Mouse (Mus musculus) forebrain, embryonic 15.5 days (tissue): ENCODE measurements around the gene Spag6. TPM values are rescaled to one million over a fixed set of nuclear protein-coding genes. Genes with fewer than 3 reads are reported as not detected.

Experiments
- ATAC-seq: fragments of 200-750 bp; cut with Nextera tagmentation; replicated peaks from 2 replicates; pipeline ENCODE4 v1.8.0; 2017; ENCODE audit warnings: mild to moderate bottlenecking, moderate TSS enrichment, moderate library complexity
- H3K27ac ChIP-seq: fragments of 300-500 bp; sonication (generic); replicated peaks from 2 replicates; pipeline ENCODE4 v1.5.1; 2015; ENCODE audit warnings: mild to moderate bottlenecking, inconsistent platforms
- H3K27me3 ChIP-seq: fragments of 300-500 bp; sonication (generic); 2 replicates; pipeline ENCODE4 v1.6.1; 2015; ENCODE audit warnings: inconsistent platforms
- H3K36me3 ChIP-seq: fragments of 300-500 bp; sonication (generic); 2 replicates; pipeline ENCODE4 v1.6.1; 2015; ENCODE audit warnings: mild to moderate bottlenecking, inconsistent platforms
- H3K4me1 ChIP-seq: fragments of 300-500 bp; sonication (generic); 2 replicates; pipeline ENCODE4 v1.6.1; 2015; ENCODE audit warnings: inconsistent platforms
- H3K4me2 ChIP-seq: fragments of 300-500 bp; sonication (generic); replicated peaks from 2 replicates; pipeline ENCODE4 v1.6.1; 2015; ENCODE audit warnings: mild to moderate bottlenecking, inconsistent platforms
- H3K4me3 ChIP-seq: fragments of 300-500 bp; sonication (generic); 2 replicates; pipeline ENCODE4 v1.5.1; 2015; ENCODE audit warnings: mild to moderate bottlenecking, inconsistent platforms
- H3K9ac ChIP-seq: fragments of 300-500 bp; sonication (generic); replicated peaks from 2 replicates; pipeline ENCODE4 v1.6.1; 2015; ENCODE audit warnings: mild to moderate bottlenecking, inconsistent platforms
- H3K9me3 ChIP-seq: fragments of 300-500 bp; sonication (generic); 2 replicates; pipeline ENCODE4 v1.6.1; 2016; ENCODE audit warnings: inconsistent platforms
- WGBS: fragments of 180-500 bp; shearing (Covaris S2); methylation state at CpG from one replicate; pipeline ENCODE4 v1.1.7; 2015; ENCODE audit warnings: mixed read lengths; 5-methylcytosine and 5-hydroxymethylcytosine counted together
- polyA plus RNA-seq: library from polyadenylated mRNA; unstranded; fragments of >200 nt; fragmentation: Nextera tagmentation; extraction: Ambion mirVana; gene quantifications from 2 replicates; pipeline ENCODE4 v1.2.1, GENCODE M21; 2015

Gene Spag6
- polyA plus RNA-seq, 1 experiment from 2014 or later = not detected

DNA sequence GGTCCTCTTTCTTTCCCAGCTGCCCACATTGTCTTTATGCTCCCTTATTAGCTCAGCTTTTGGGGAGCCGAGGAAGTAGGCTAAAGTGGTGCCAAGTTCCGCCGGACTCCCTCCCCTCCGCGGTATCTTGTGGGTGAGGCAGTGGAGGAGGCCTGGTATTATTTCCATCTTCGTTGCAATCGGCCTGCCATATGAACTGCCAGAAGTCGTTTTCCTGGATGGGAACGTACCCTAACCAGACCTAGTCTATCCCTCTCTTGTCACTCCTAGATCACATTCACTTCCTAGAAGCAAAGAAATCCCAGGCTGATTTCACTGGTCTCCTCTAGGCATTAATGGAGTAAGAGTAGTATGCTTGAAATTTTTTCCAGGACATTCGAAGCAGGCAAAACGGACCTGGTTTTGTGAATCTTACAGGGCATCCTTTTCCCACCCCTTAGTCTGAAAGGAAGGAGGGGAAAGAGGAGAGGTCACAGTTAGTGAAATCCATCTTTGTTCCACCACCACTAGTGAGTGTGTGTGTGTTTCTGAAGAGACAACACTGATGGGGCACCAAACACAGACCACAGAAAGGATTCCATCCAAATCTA is 5.7 kb downstream of the Spag6 start:
- Histone ChIP-seq H3K4me3 (no peak overlapping the region), H3K36me3 (no peaks in the 10 kb centered on the region), H3K4me1 (peaks cover 11% of the 10 kb centered on the region), H3K4me2 (no peak overlapping the region), H3K9me3 (no peaks in the 10 kb centered on the region), H3K27me3 (peaks cover 64% of the 10 kb centered on the region), H3K27ac (no peak overlapping the region), H3K9ac (no peak overlapping the region)
- WGBS = 1% methylated on average over 11 of the region's 11 CpGs
- ATAC-seq = no peak

- no peak overlapping the region for H3K4me3 ChIP-seq
Measured at GRCm38 (mm10) chr2:18710356-18710755, 16.5 kb downstream of the Spag6 start.

DNA sequence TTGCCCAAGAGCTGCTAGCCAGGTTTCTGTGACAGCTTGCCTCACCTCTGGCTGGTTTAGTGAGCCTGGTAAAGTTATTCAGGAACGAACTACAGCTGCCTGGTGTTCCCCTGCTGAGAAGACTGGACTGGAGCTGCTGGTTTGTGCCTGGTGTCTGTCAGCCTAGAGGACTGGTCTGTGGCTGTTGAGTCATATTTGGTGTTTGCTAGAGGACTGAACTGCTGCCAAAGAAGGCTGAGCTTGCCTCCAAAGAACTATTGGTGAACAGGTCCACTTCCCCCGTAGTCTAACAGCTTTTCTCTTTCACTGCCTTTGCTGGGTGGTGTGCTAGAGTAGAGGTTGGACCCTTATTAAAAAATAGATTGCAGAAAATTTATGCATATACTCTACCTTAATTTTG is 19.2 kb downstream of the Spag6 start:
- ATAC-seq = no peak

More at GRCm38 (mm10) chr2:18710356-18710755, 16.5 kb downstream of the Spag6 start:
- H3K9me3 ChIP-seq = no peaks in the 10 kb centered on the region
- no peaks in the 10 kb centered on the region for H3K4me1 ChIP-seq
- no peak overlapping the region for H3K27ac ChIP-seq
- no peak overlapping the region for H3K4me2 ChIP-seq
- H3K27me3 ChIP-seq = 0 out of 2 replicates have a peak, but pooled peaks cover 5% of the 10 kb centered on the region
- no peak for ATAC-seq
- WGBS = 59% methylated on average over 3 of the region's 3 CpGs
- H3K9ac ChIP-seq = no peak overlapping the region
- H3K36me3 ChIP-seq = no peaks in the 10 kb centered on the region

DNA sequence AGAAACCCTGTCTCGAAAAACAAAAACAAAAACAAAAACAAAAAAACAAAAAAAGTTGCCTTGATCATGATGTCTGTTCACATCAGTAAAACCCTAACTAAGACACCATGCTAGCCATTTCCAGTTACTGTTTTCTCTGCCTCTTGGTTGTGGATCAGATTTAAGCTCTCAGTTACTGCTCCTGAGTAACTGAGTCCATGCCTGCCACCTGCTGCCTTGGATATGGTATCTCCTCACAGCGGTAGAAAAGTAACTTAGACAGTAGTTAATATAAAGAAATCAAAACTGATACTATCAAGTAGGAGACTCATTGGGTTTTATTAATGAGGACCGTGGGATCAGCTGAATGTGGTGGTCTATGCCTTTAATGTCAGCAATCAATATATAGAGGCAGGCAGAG is 20.5 kb downstream of the Spag6 start:
- H3K9me3 ChIP-seq = no peaks in the 10 kb centered on the region
- no peak overlapping the region for H3K27ac ChIP-seq
- no peak overlapping the region for H3K9ac ChIP-seq
- no peaks in the 10 kb centered on the region for H3K36me3 ChIP-seq
- H3K4me3 ChIP-seq = no peak overlapping the region
- WGBS = 83% methylated on average over 3 of the region's 3 CpGs
- ATAC-seq = no peak
- no peak overlapping the region for H3K4me2 ChIP-seq
- H3K4me1 ChIP-seq = no peaks in the 10 kb centered on the region
- H3K27me3 ChIP-seq = 0 out of 2 replicates have a peak, but pooled peaks cover 5% of the 10 kb centered on the region

More for the DNA sequence above, 19.2 kb downstream of the Spag6 start:
- 64% methylated on average over 2 of the region's 2 CpGs for WGBS
- no peaks in the 10 kb centered on the region for H3K9me3 ChIP-seq
- H3K36me3 ChIP-seq = no peaks in the 10 kb centered on the region
- H3K4me1 ChIP-seq = no peaks in the 10 kb centered on the region
- H3K4me3 ChIP-seq = no peak overlapping the region
- 0 out of 2 replicates have a peak, but pooled peaks cover 5% of the 10 kb centered on the region for H3K27me3 ChIP-seq
- no peak overlapping the region for H3K27ac ChIP-seq
- no peak overlapping the region for H3K9ac ChIP-seq
- no peak overlapping the region for H3K4me2 ChIP-seq

GRCm38 (mm10) chr2:18718521-18718920 is 24.7 kb downstream of the Spag6 start:
- Histone ChIP-seq H3K27ac (no peak overlapping the region), H3K36me3 (no peaks in the 10 kb centered on the region), H3K4me2 (no peak overlapping the region), H3K4me3 (no peak overlapping the region), H3K4me1 (no peaks in the 10 kb centered on the region), H3K27me3 (peaks cover 9% of the 10 kb centered on the region; the same call in 1 of the 2 replicates), H3K9ac (no peak overlapping the region), H3K9me3 (no peaks in the 10 kb centered on the region)
- WGBS = 91% methylated on average over 4 of the region's 4 CpGs
- ATAC-seq = no peak

DNA sequence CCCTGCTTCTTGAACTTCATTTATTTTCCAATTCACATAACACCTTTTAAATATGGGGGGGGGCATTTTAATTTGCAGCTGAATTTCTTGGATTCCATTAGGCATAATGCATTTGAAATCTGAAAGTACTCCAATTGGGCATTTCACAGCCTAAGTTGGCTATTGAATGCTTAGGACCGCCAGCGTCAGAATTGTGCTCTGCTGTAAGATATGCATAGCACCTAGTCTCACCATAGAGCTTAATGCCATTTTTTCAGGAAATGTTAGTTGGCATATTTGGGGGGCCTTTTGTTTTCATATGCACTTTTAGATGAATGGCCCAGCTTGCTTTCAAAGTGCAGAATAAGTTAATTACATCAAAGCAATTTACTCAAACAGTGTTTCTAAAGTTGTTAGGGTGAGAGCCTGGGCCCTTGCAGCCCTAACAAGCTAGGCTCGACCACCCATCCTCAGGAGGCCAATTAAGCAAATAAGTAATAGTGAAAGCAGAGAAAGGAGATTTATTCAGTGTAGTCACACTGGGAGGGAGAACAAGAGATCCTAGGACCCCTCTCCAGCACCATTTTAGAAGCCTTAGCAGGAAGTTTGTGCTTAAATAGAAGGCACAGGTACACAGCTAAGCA is 28.5 kb downstream of the Spag6 start:
- Histone ChIP-seq H3K27me3 (peaks cover 13% of the 10 kb centered on the region), H3K4me2 (no peak overlapping the region), H3K9me3 (no peaks in the 10 kb centered on the region), H3K9ac (no peak overlapping the region), H3K27ac (no peak overlapping the region), H3K4me3 (no peak overlapping the region), H3K4me1 (no peaks in the 10 kb centered on the region), H3K36me3 (no peaks in the 10 kb centered on the region)
- ATAC-seq = peak; percentile 55; the same call in 1 of the 2 replicates
- WGBS = 8% methylated on average over 3 of the region's 3 CpGs

- H3K9me3 ChIP-seq = no peaks in the 10 kb centered on the region
- peaks cover 18% of the 10 kb centered on the region for H3K27me3 ChIP-seq
- ATAC-seq = no peak
- H3K36me3 ChIP-seq = no peaks in the 10 kb centered on the region
- H3K27ac ChIP-seq = no peak overlapping the region
- H3K4me2 ChIP-seq = no peak overlapping the region
- H3K9ac ChIP-seq = no peak overlapping the region
- no peak overlapping the region for H3K4me3 ChIP-seq
- 84% methylated on average over 1 of the region's 1 CpGs for WGBS
- no peaks in the 10 kb centered on the region for H3K4me1 ChIP-seq
Measured at GRCm38 (mm10) chr2:18724462-18724861, 30.6 kb downstream of the Spag6 start.

GRCm38 (mm10) chr2:18725880-18726279 is 32.0 kb downstream of the Spag6 start:
- H3K27me3 ChIP-seq = peaks cover 18% of the 10 kb centered on the region
- WGBS = 86% methylated on average over 4 of the region's 4 CpGs
- H3K4me3 ChIP-seq = no peak overlapping the region

GRCm38 (mm10) chr2:18731718-18732117 is 37.9 kb downstream of the Spag6 start:
- no peak overlapping the region; the same call in 1 of the 2 replicates for H3K4me2 ChIP-seq
- peaks cover 9% of the 10 kb centered on the region for H3K4me1 ChIP-seq
- H3K9ac ChIP-seq = no peak overlapping the region
- H3K27ac ChIP-seq = no peak overlapping the region
- H3K4me3 ChIP-seq = no peak overlapping the region
- H3K9me3 ChIP-seq = no peaks in the 10 kb centered on the region
- H3K27me3 ChIP-seq = peaks cover 8% of the 10 kb centered on the region
- peak; percentile 75 for ATAC-seq
- WGBS = 14% methylated on average over 9 of the region's 9 CpGs
- H3K36me3 ChIP-seq = no peaks in the 10 kb centered on the region

More at GRCm38 (mm10) chr2:18725880-18726279, 32.0 kb downstream of the Spag6 start:
- Histone ChIP-seq H3K36me3 (no peaks in the 10 kb centered on the region), H3K4me2 (no peak overlapping the region), H3K4me1 (no peaks in the 10 kb centered on the region), H3K9me3 (no peaks in the 10 kb centered on the region), H3K9ac (no peak overlapping the region), H3K27ac (no peak overlapping the region)
- ATAC-seq = no peak

DNA sequence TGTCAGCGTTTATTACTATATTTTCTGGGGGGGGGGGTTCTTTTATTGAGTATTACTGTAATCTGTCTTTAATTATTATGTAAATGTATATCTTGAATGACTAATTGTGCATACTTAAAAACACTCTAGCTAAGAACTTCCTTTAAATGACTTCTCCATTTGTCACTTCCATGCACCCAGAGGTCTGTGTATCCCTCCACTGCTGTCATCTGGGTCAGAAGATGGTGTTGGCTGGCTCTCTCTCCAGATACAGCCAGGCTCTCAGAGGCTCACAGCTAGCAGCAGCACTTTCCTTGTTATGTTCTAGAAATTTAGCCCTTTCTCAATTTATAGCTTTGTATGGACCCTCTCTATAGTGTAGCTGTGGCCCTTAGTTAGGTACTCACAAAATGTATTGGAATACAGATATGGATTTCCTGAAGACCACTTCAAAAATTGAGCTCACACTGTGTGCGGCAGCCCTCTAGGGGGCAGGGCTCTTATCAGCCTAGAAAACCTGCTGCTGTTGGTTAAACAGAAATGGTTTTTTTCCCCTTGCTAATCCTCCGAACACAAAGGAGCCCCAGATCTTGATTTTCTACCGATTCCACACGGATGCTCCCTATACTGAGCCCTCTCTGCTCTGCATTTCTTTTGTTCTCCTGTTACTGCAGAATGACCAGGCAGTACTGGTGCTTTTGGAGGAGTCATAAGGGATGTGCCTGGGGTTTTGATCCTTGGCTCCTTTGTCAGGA is 40.7 kb downstream of the Spag6 start:
- H3K36me3 ChIP-seq = no peaks in the 10 kb centered on the region
- H3K9ac ChIP-seq = no peak overlapping the region
- peaks cover 3% of the 10 kb centered on the region; the same call in 1 of the 2 replicates for H3K27me3 ChIP-seq
- WGBS = 24% methylated on average over 5 of the region's 5 CpGs
- no peak overlapping the region for H3K4me2 ChIP-seq
- H3K4me3 ChIP-seq = no peak overlapping the region
- peaks cover 14% of the 10 kb centered on the region for H3K4me1 ChIP-seq
- no peaks in the 10 kb centered on the region for H3K9me3 ChIP-seq
- no peak overlapping the region for H3K27ac ChIP-seq
- ATAC-seq = no peak

DNA sequence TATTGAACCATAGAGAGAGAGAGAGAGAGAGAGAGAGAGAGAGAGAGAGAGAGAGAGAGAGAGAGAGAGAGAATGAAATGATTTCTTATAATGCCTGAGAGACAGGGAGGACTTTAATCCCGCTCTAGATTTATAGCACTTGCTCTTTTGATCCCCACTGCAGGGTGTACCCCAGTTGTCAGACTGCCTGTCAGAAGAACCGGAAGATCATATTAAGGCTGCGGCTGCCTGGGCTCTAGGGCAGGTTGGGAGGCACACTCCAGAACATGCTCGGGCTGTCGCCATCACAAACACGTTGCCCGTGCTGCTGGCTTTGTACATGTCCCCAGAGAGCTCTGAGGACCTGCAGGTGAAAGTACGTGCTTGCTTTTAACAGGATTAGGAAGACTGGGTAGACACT is 43.2 kb downstream of the Spag6 start:
- no peak for ATAC-seq
- no peak overlapping the region for H3K4me2 ChIP-seq

DNA sequence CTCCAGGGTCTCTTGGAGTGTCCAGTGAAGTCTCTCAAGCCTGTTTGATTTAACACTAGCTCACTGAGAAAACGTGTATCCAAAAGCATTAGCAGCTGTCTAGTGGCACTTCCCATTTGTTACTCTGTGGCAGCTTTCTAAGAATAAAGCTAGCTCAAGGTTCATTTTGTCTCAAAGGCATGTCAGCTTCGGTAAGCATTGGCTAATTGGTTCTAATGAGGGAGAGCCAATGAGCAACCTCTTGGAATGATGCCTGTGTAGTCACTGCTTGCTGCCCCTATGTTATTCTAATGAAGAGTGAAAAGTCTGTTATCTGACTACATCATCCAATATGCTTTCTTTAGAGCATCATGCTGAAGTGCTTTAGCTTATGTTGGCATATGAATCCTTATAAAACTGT is 45.4 kb downstream of the Spag6 start:
- no peak overlapping the region for H3K4me3 ChIP-seq
- no peaks in the 10 kb centered on the region for H3K9me3 ChIP-seq
- H3K27me3 ChIP-seq = peaks cover 3% of the 10 kb centered on the region; the same call in 1 of the 2 replicates
- no peak overlapping the region for H3K4me2 ChIP-seq
- no peak for ATAC-seq
- H3K36me3 ChIP-seq = no peaks in the 10 kb centered on the region
- 11% methylated on average over 2 of the region's 2 CpGs for whole genome bisulfite sequencing
- no peak overlapping the region for H3K27ac ChIP-seq
- peaks cover 5% of the 10 kb centered on the region; the same call in 1 of the 2 replicates for H3K4me1 ChIP-seq
- no peak overlapping the region for H3K9ac ChIP-seq

More for the DNA sequence above, 43.2 kb downstream of the Spag6 start:
- Histone ChIP-seq H3K36me3 (no peaks in the 10 kb centered on the region), H3K4me1 (peaks cover 8% of the 10 kb centered on the region), H3K4me3 (no peak overlapping the region), H3K27ac (no peak overlapping the region), H3K9me3 (no peaks in the 10 kb centered on the region), H3K27me3 (peaks cover 3% of the 10 kb centered on the region; the same call in 1 of the 2 replicates), H3K9ac (no peak overlapping the region)
- 72% methylated on average over 8 of the region's 8 CpGs for WGBS
